Mouse (Mus musculus): Measurements from ENCODE around the gene Serpinb8.

- no peak for TF ChIP-seq CTCF (IDR thresholded peaks at IDR 0.05; ENCODE audit: control insufficient read depth, insufficient read depth, low read length)
- no peak for TF ChIP-seq POLR2A (IDR thresholded peaks at IDR 0.05; ENCODE audit: borderline replicate concordance, control insufficient read depth, low read depth, low read length)
Measured at GRCm38 (mm10) chr1:107608942-107609341, 19.1 kb downstream of the Serpinb8 start.
